Mouse (Mus musculus): ENCODE data around the gene Kdm6b. TPM values are rescaled to one million over a fixed set of nuclear protein-coding genes. Genes with fewer than 3 reads are reported as not detected.

Gene Kdm6b
- polyA plus RNA-seq, 1 experiment from 2014 or later: 40.8 TPM

GRCm38 (mm10) chr11:69369990-69370816 lies 43.3 kb downstream of the Kdm6b start:
- peaks cover 60% of the 10 kb centered on the region for H3K4me1 ChIP-seq
- H3K9me3 ChIP-seq (replicated peaks): no peaks in the 10 kb centered on the region
- WGBS: 54% methylated on average over 2 of the region's 2 CpGs
- H3K27me3 ChIP-seq (ENCODE audit: low read depth, poor library complexity, severe bottlenecking): no peaks in the 10 kb centered on the region
- no peak for DNase-seq (ENCODE audit: low spot score)
- peak overlapping the region; percentile 98 for H3K4me3 ChIP-seq
- H3K36me3 ChIP-seq: peaks cover 41% of the 10 kb centered on the region
- peak overlapping the region; percentile 100 for H3K27ac ChIP-seq

GRCm38 (mm10) chr11:69369215-69369989 lies 44.1 kb downstream of the Kdm6b start, which contains the start of gene Chd3:
Gene Chd3, minus strand, starts transcription at chr11:69369406.
- DNase-seq (ENCODE audit: low spot score): no peak
- 10% methylated on average over 13 of the region's 34 CpGs for whole genome bisulfite sequencing

GRCm38 (mm10) chr11:69368356-69369214 lies 44.9 kb downstream of the Kdm6b start:
- Histone ChIP-seq H3K9me3 (replicated peaks) (no peaks in the 10 kb centered on the region), H3K4me3 (peak overlapping the region; percentile 98), H3K27me3 (ENCODE audit: low read depth, poor library complexity, severe bottlenecking) (no peaks in the 10 kb centered on the region), H3K4me1 (peaks cover 73% of the 10 kb centered on the region), H3K36me3 (peaks cover 37% of the 10 kb centered on the region), H3K27ac (peak overlapping the region; percentile 100)
- peak; percentile 80 for DNase-seq (ENCODE audit: low spot score)
- under 1% methylated on average over 98 of the region's 106 CpGs for WGBS

More at GRCm38 (mm10) chr11:69369215-69369989, 44.1 kb downstream of the Kdm6b start, which contains the start of gene Chd3:
- peak within 1 kb of the TSS; percentile 98 for H3K4me3 ChIP-seq
- no peaks in the 10 kb centered on the region for H3K27me3 ChIP-seq (ENCODE audit: low read depth, poor library complexity, severe bottlenecking)
- peaks cover 68% of the 10 kb centered on the region for H3K4me1 ChIP-seq
- no peaks in the 10 kb centered on the region for H3K9me3 ChIP-seq (replicated peaks)
- H3K27ac ChIP-seq: peak within 1 kb of the TSS; percentile 100
- H3K36me3 ChIP-seq: peaks cover 37% of the 10 kb centered on the region

- Histone ChIP-seq H3K27ac (peak overlapping the region; percentile 100), H3K4me3 (peak overlapping the region; percentile 98), H3K4me1 (peaks cover 73% of the 10 kb centered on the region), H3K27me3 (ENCODE audit: low read depth, poor library complexity, severe bottlenecking) (no peaks in the 10 kb centered on the region), H3K36me3 (peaks cover 37% of the 10 kb centered on the region), H3K9me3 (replicated peaks) (no peaks in the 10 kb centered on the region)
- DNase-seq (ENCODE audit: low spot score): peak; percentile 78
- 2% methylated on average over 22 of the region's 22 CpGs for WGBS
Observed at GRCm38 (mm10) chr11:69367616-69368355, 45.7 kb downstream of the Kdm6b start.

GRCm38 (mm10) chr11:69366855-69367615 lies 46.4 kb downstream of the Kdm6b start:
- peak overlapping the region; percentile 98 for H3K4me3 ChIP-seq
- H3K4me1 ChIP-seq: peaks cover 70% of the 10 kb centered on the region
- DNase-seq (ENCODE audit: low spot score): peak; percentile 58
- H3K27me3 ChIP-seq (ENCODE audit: low read depth, poor library complexity, severe bottlenecking): no peaks in the 10 kb centered on the region
- under 1% methylated on average over 22 of the region's 22 CpGs for WGBS
- peaks cover 36% of the 10 kb centered on the region for H3K36me3 ChIP-seq
- H3K9me3 ChIP-seq (replicated peaks): no peaks in the 10 kb centered on the region
- peak overlapping the region; percentile 100 for H3K27ac ChIP-seq

GRCm38 (mm10) chr11:69366157-69366854 lies 47.2 kb downstream of the Kdm6b start:
- H3K27ac ChIP-seq: peak overlapping the region; percentile 100
- peaks cover 70% of the 10 kb centered on the region for H3K4me1 ChIP-seq
- H3K9me3 ChIP-seq (replicated peaks): no peaks in the 10 kb centered on the region
- H3K27me3 ChIP-seq (ENCODE audit: low read depth, poor library complexity, severe bottlenecking): no peaks in the 10 kb centered on the region
- peak overlapping the region; percentile 98 for H3K4me3 ChIP-seq
- H3K36me3 ChIP-seq: peaks cover 36% of the 10 kb centered on the region
- 0% methylated on average over 26 of the region's 26 CpGs for WGBS
- peak; percentile 89 for DNase-seq (ENCODE audit: low spot score)

GRCm38 (mm10) chr11:69365722-69366121 lies 47.8 kb downstream of the Kdm6b start:
- DNase-seq (ENCODE audit: low spot score): peak; percentile 41
- Histone ChIP-seq H3K4me1 (peaks cover 64% of the 10 kb centered on the region), H3K4me3 (peak overlapping the region; percentile 98), H3K27me3 (ENCODE audit: low read depth, poor library complexity, severe bottlenecking) (no peaks in the 10 kb centered on the region), H3K9me3 (replicated peaks) (no peaks in the 10 kb centered on the region), H3K36me3 (peaks cover 38% of the 10 kb centered on the region), H3K27ac (peak overlapping the region; percentile 100)
- 24% methylated on average over 6 of the region's 6 CpGs for WGBS

- DNase-seq (ENCODE audit: low spot score): peak; percentile 60
- H3K4me1 ChIP-seq: peaks cover 57% of the 10 kb centered on the region
- no peaks in the 10 kb centered on the region for H3K27me3 ChIP-seq (ENCODE audit: low read depth, poor library complexity, severe bottlenecking)
- peak overlapping the region; percentile 98 for H3K4me3 ChIP-seq
- peak overlapping the region; percentile 100 for H3K27ac ChIP-seq
- H3K36me3 ChIP-seq: peaks cover 46% of the 10 kb centered on the region
- no peaks in the 10 kb centered on the region for H3K9me3 ChIP-seq (replicated peaks)
- WGBS: 3% methylated on average over 6 of the region's 6 CpGs
Observed at GRCm38 (mm10) chr11:69364910-69365309, 48.6 kb downstream of the Kdm6b start.

GRCm38 (mm10) chr11:69364376-69364775 lies 49.1 kb downstream of the Kdm6b start:
- no peaks in the 10 kb centered on the region for H3K9me3 ChIP-seq (replicated peaks)
- H3K4me1 ChIP-seq: peaks cover 54% of the 10 kb centered on the region
- peaks cover 52% of the 10 kb centered on the region for H3K36me3 ChIP-seq
- no peak for DNase-seq (ENCODE audit: low spot score)
- H3K27me3 ChIP-seq (ENCODE audit: low read depth, poor library complexity, severe bottlenecking): no peaks in the 10 kb centered on the region
- peak overlapping the region; percentile 98; the same call in 1 of the 2 replicates for H3K4me3 ChIP-seq
- H3K27ac ChIP-seq: peak overlapping the region; percentile 100
- WGBS: 59% methylated on average over 8 of the region's 8 CpGs

- Histone ChIP-seq H3K4me3 (no peak overlapping the region), H3K36me3 (peaks cover 71% of the 10 kb centered on the region), H3K27me3 (ENCODE audit: low read depth, poor library complexity, severe bottlenecking) (no peaks in the 10 kb centered on the region), H3K4me1 (peaks cover 44% of the 10 kb centered on the region), H3K9me3 (replicated peaks) (no peaks in the 10 kb centered on the region), H3K27ac (no peak overlapping the region)
- DNase-seq (ENCODE audit: low spot score): no peak
- 57% methylated on average over 2 of the region's 2 CpGs for WGBS
Observed at GRCm38 (mm10) chr11:69362479-69362878, 51.0 kb downstream of the Kdm6b start.

GRCm38 (mm10) chr11:69362021-69362420 lies 51.5 kb downstream of the Kdm6b start:
- H3K4me1 ChIP-seq: peaks cover 39% of the 10 kb centered on the region
- H3K36me3 ChIP-seq: peaks cover 75% of the 10 kb centered on the region
- WGBS: 65% methylated on average over 7 of the region's 7 CpGs
- DNase-seq (ENCODE audit: low spot score): no peak
- no peak overlapping the region for H3K4me3 ChIP-seq
- no peaks in the 10 kb centered on the region for H3K9me3 ChIP-seq (replicated peaks)
- H3K27me3 ChIP-seq (ENCODE audit: low read depth, poor library complexity, severe bottlenecking): no peaks in the 10 kb centered on the region
- H3K27ac ChIP-seq: no peak overlapping the region
